Mouse (Mus musculus): ENCODE measurements around the gene Tmem212.

- TF ChIP-seq USF1 (IDR thresholded peaks at IDR 0.05; ENCODE audit: low read depth) (no peak), MAX (IDR thresholded peaks at IDR 0.05) (no peak), CTCF (IDR thresholded peaks at IDR 0.05; ENCODE audit: control insufficient read depth, insufficient read depth, insufficient read length) (no peak), MYOD1 (IDR thresholded peaks at IDR 0.05; ENCODE audit: control insufficient read depth, insufficient read length, low read depth) (no peak)
These were observed 11.1 kb upstream of the Tmem212 start for GRCm38 (mm10) chr3:27907301-27907700.

Measured in C2C12 (cell line).